Mouse (Mus musculus): Measurements from ENCODE around the gene Il9. TPM values are rescaled to one million over a fixed set of nuclear protein-coding genes. Genes with fewer than 3 reads are reported as not detected.

Gene Il9
- total RNA-seq, 2 experiments from 2014 or later: not detected

Other genes with a start within 250 kb of the Il9 start
- not detected for gene Neurog1, start 230.1 kb downstream of the Il9 start, total RNA-seq (2021)
- gene Cxcl14, start 185.7 kb downstream of the Il9 start, total RNA-seq (2021): 10 to 100 TPM; 43.4 to 63.2 TPM
- not detected for gene Gm3045, start 55.7 kb downstream of the Il9 start, total RNA-seq (2021)
- gene Slc25a48, start 43.9 kb downstream of the Il9 start, total RNA-seq (2021): under 1 TPM in 1 of 2 experiments, not detected in 1; 0.10 TPM
- under 1 TPM in 1 of 2 experiments, not detected in 1; 0.23 TPM for gene Fbxl21, start 40.2 kb upstream of the Il9 start, total RNA-seq (2021)
- not detected for gene Lect2, start 66.3 kb upstream of the Il9 start, total RNA-seq (2021)
- gene Tgfbi, start 127.3 kb upstream of the Il9 start, total RNA-seq (2021): 10 to 100 TPM; 14.1 to 17.1 TPM
- 10 to 100 TPM; 16.9 to 18.7 TPM for gene Smad5, start 220.8 kb upstream of the Il9 start, total RNA-seq (2021)

All from gastrocnemius, postnatal 36 days (tissue).